Comparison of ENCODE assay signal across 17 mouse cellular contexts in genomic region chr5:16163270-16163669, GRCm38 (mm10).
DNase-seq lines count a peak whose midpoint lies in the region; ATAC-seq and TF ChIP-seq lines count a peak whose summit lies in the region.
"Had no signal": no experiment of that assay in that cellular context is flagged by ENCODE, and none has a peak within 500 bp of the region (broad histone marks: within the 10 kb centered on the region; RNA-seq: fewer than 3 reads in every experiment).

No protein-coding gene starts in this region.

- no peak overlapping the region for H3K4me2 ChIP-seq in heart, postnatal 0 days (ENCODE audit: low read depth, low read length)
- no peak overlapping the region for H3K4me2 ChIP-seq in lung, postnatal 0 days (replicated peaks; ENCODE audit: low read depth, low read length)
- H3K4me2 ChIP-seq: embryonic facial prominence, embryonic 12.5 days; forebrain, embryonic 13.5 days; forebrain, embryonic 15.5 days had no signal

- no peak for TF ChIP-seq CTCF in heart, postnatal 0 days (IDR thresholded peaks at IDR 0.05; ENCODE audit: low read depth)
- no peak for TF ChIP-seq CTCF in lung, postnatal 0 days (IDR thresholded peaks at IDR 0.05)

- no peak for TF ChIP-seq EP300 in heart, postnatal 0 days (IDR thresholded peaks at IDR 0.05; ENCODE audit: low read depth)
- no peak for TF ChIP-seq EP300 in lung, postnatal 0 days (IDR thresholded peaks at IDR 0.05)

- H3K4me1 ChIP-seq in heart, postnatal 0 days (ENCODE audit: control insufficient read depth, insufficient read depth), result no peaks in the 10 kb centered on the region
- no peaks in the 10 kb centered on the region for H3K4me1 ChIP-seq in heart, embryonic 10.5 days
- H3K4me1 ChIP-seq in lung, postnatal 0 days (ENCODE audit: insufficient read depth, low read depth, low read length), result no peaks in the 10 kb centered on the region
- H3K4me1 ChIP-seq: embryonic facial prominence, embryonic 10.5 days; embryonic facial prominence, embryonic 12.5 days had no signal

- H3K36me3 ChIP-seq in heart, postnatal 0 days (replicated peaks; ENCODE audit: control insufficient read depth, insufficient read depth, low read length), result no peaks in the 10 kb centered on the region
- H3K36me3 ChIP-seq in heart, embryonic 10.5 days, result no peaks in the 10 kb centered on the region
- no peaks in the 10 kb centered on the region for H3K36me3 ChIP-seq in lung, postnatal 0 days (ENCODE audit: insufficient read depth, low read length)
- H3K36me3 ChIP-seq: embryonic facial prominence, embryonic 10.5 days; embryonic facial prominence, embryonic 12.5 days; forebrain, embryonic 15.5 days had no signal

- H3K9ac ChIP-seq in heart, postnatal 0 days (replicated peaks; ENCODE audit: low read depth, low read length), result no peak overlapping the region
- no peak overlapping the region for H3K9ac ChIP-seq in lung, postnatal 0 days (replicated peaks; ENCODE audit: low read depth)
- H3K9ac ChIP-seq: embryonic facial prominence, embryonic 12.5 days; forebrain, embryonic 13.5 days; forebrain, embryonic 15.5 days; forebrain, postnatal 0 days had no signal

- H3K4me3 ChIP-seq in heart, postnatal 0 days (ENCODE audit: low read depth, low read length), result no peak overlapping the region
- no peak overlapping the region for H3K4me3 ChIP-seq in heart, embryonic 10.5 days
- H3K4me3 ChIP-seq in lung, postnatal 0 days (ENCODE audit: low read depth, low read length), result no peak overlapping the region
- H3K4me3 ChIP-seq: embryonic facial prominence, embryonic 10.5 days; embryonic facial prominence, embryonic 12.5 days; forebrain, embryonic 13.5 days; forebrain, embryonic 15.5 days had no signal

- H3K27ac ChIP-seq in heart, postnatal 0 days (ENCODE audit: low read depth), result no peak overlapping the region
- H3K27ac ChIP-seq in heart, embryonic 10.5 days, result no peak overlapping the region
- no peak overlapping the region for H3K27ac ChIP-seq in lung, postnatal 0 days (ENCODE audit: low read length)
- H3K27ac ChIP-seq: embryonic facial prominence, embryonic 10.5 days; embryonic facial prominence, embryonic 12.5 days; forebrain, embryonic 13.5 days; forebrain, embryonic 15.5 days had no signal

- no peaks in the 10 kb centered on the region for H3K9me3 ChIP-seq in heart, postnatal 0 days (replicated peaks; ENCODE audit: control insufficient read depth, low read length)
- no peaks in the 10 kb centered on the region for H3K9me3 ChIP-seq in heart, embryonic 10.5 days
- no peaks in the 10 kb centered on the region for H3K9me3 ChIP-seq in lung, postnatal 0 days (ENCODE audit: low read length)
- H3K9me3 ChIP-seq: embryonic facial prominence, embryonic 10.5 days; embryonic facial prominence, embryonic 12.5 days; forebrain, embryonic 13.5 days; forebrain, embryonic 15.5 days had no signal

- peak; percentile 39 for DNase-seq in heart, postnatal 0 days (ENCODE audit: low spot score)
- DNase-seq in heart, embryonic 10.5 days (ENCODE audit: low spot score), result no peak
- peak; percentile 54 for DNase-seq in lung, postnatal 0 days (ENCODE audit: low spot score)
- DNase-seq in lung, postnatal 25 days (ENCODE audit: low spot score), result no peak
- peak; percentile 30 for DNase-seq in brain, adult 2 months (ENCODE audit: low read depth, low spot score)
- no peak for DNase-seq in cerebellum, postnatal 25 days
- no peak for DNase-seq in cerebellum, postnatal 36 days
- DNase-seq: adrenal gland, adult 8-10 months; adrenal gland, postnatal 14 days; adrenal gland, postnatal 36 days; cerebellum, adult 11-12 months; cerebellum, adult 9-10 months; forebrain, postnatal 0 days had no signal

- peak; percentile 57; the same call in 1 of the 2 replicates for ATAC-seq in heart, postnatal 0 days (ENCODE audit: insufficient read depth, low read depth)
- ATAC-seq in lung, postnatal 0 days, result no peak
- ATAC-seq: forebrain, embryonic 13.5 days; forebrain, embryonic 15.5 days; forebrain, postnatal 0 days had no signal

- H3K27me3 ChIP-seq in heart, postnatal 0 days (ENCODE audit: control insufficient read depth, insufficient read depth, low read length), result no peaks in the 10 kb centered on the region
- H3K27me3 ChIP-seq in heart, embryonic 10.5 days (ENCODE audit: insufficient read depth, poor library complexity, severe bottlenecking), result no peaks in the 10 kb centered on the region
- H3K27me3 ChIP-seq in lung, postnatal 0 days (replicated peaks; ENCODE audit: insufficient read depth, low read length), result no peaks in the 10 kb centered on the region
- H3K27me3 ChIP-seq: embryonic facial prominence, embryonic 12.5 days; forebrain, embryonic 15.5 days had no signal

Comparison
In these comparisons a context has a peak if more than half of its experiments do, and no peak if none do; other contexts are left out.
1. DNase-seq: peak in heart, postnatal 0 days (single experiment), lung, postnatal 0 days (single experiment) and brain, adult 2 months (single experiment); none in heart, embryonic 10.5 days (single experiment), lung, postnatal 25 days (single experiment), cerebellum, postnatal 25 days (0 of 2) and cerebellum, postnatal 36 days (0 of 2).